Mouse (Mus musculus): ENCODE results near the gene Ttc32.

The Ttc32 gene

DNA sequence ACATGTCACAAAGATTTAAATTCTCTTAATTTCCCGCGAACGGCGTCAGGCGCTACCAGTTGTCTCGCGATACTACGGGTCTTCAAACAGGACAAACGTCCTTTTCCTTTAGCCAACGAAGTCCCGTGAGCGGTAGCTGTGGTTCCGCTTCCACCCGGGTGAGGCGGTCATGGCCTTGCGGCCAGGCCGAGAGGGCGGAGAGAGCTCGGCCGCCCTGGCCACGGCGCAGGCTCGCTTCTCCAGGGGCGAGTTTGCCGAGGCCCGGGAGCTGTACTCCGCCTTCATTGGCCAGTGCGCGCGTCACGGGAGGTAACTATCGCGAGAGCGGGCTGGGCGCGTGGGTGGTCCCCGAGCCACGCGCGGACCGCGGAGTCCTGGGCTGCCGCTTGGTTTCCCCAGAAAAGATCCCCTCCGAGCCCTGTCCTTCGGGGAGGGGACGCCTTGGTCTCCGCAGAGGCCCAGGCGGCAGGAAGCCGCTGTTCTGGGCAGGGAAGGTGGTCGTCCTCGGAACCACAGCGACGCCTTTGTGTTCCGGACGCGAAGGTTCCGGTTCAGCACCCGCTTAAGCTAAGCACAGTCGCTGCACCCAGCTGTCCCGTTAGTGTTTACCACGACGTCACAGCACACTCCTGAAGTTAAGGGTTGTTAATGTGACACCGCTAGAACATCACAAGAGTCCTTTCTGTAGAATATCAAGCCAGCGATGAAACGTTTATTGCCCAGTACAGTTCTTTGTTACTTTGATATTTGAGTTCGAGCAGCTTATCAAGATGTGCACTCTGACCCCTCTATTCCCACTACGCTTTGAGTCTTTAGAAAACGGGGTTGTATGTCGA is at the start of gene Ttc32:
Ttc32 (plus strand) TSS at position 110 of the 836 bp plus-strand sequence.
- POLR2A ChIA-PET, result interaction anchor here in 3 of 4 experiments (0.5 to 2.9 kb wide), 48 partner anchors 8 to 1233 kb away, joined by 3 to 34 read pairs (median 4); partner anchors contain the start of genes Rhob (in 3 of the 3), Sdc1 (in 2 of the 3) and Wdr35 (in 2 of the 3)
- CTCF ChIA-PET, result interaction anchor here in 3 of 4 experiments (0.6 to 2.2 kb wide), 6 partner anchors 141 to 1198 kb away, joined by 3 to 14 read pairs (median 5); partner anchors contain the start of genes Sdc1 (in 2 of the 3) and Rhob (in 1 of the 3)

DNA sequence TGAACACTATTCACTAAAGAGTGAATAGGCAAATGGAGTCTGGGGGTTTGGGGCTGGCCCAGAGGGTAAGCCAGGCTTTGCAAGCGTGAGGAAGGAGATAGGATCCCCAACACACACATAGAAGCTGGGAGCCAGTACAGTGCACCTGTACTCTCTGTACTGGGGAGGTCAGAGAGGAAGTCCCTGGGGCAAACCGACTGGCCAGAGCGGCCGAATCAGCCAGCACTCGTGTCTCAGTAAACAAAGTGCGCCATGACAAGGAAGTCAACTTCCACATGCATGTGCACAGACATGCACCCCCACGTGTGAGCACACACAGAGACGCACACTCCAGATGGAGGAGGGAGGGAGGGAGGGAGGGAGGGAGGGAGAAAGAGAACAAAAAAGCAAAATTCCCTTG is 36.6 kb upstream of the Ttc32 start:
- CTCF ChIA-PET, result interaction anchor here in 2 of 4 experiments (0.6 to 0.7 kb wide), 2 partner anchors 9 kb away, joined by 3 to 19 read pairs; no protein-coding TSS in a partner anchor
- POLR2A ChIA-PET, result interaction anchor here in 2 of 4 experiments (1.0 to 1.6 kb wide), 4 partner anchors 9 to 37 kb away, joined by 3 to 5 read pairs (median 4); partner anchors contain the start of gene Wdr35 (in 1 of the 2)

DNA sequence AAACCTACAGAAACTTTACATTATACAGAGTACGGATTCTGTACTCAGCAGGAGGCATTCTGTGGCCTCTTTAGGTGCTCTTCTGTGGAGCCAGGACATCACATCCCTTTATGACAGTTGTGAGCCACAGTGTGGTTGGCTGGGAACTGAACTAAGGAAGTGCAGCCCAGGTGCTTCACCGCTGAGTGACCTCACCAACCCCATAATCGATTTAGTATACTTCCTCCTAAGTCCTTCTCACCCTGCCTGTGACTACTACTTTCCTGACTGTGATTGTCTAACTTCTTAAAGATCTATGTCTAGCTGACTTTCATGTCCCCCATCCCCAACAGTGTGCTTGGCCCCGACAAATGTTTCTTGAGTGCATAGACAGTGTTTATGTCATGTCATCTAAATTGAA is 31.5 kb upstream of the Ttc32 start:
- POLR2A ChIA-PET, result no interaction called here

DNA sequence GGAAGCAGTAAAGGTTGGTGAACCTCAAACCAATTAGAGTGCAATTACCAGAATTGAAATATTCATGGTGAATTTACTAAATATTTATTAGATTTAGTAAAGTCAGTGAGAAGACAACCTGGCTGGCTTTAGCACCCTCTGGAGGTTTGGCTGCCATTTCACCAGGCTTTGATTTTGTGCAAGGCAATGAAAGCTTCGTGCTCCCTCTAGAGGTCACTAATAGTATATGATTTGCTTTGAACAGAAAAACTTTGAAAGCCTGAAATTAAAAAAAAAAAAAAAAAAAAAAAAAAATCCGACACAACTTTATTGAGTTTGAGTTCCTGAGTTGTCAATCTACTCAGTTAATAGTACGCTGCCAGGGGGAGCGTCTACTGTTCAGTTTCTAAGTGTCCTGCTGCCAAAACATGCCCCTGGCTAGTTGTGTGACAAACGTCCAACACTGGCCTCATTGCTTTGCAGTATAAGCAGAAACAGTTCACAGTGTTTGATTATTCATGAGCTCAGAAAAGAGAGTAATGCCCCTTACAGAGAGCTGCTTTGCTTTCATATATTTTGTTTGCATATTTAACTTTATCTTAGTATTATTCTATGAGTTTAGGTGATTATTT is 27.7 kb upstream of the Ttc32 start:
- POLR2A ChIA-PET, result interaction anchor here in 3 of 4 experiments (0.7 to 1.4 kb wide), 7 partner anchors 9 to 361 kb away, joined by 3 to 7 read pairs (median 4); partner anchors contain the start of gene Ttc32 (in 1 of the 3)
- CTCF ChIA-PET, result interaction anchor here (0.6 to 1.5 kb wide), 34 partner anchors 9 to 1573 kb away, joined by 3 to 19 read pairs (median 4); partner anchors contain the start of gene Sdc1 (in 1 of the 4)

More for the DNA sequence above, 31.5 kb upstream of the Ttc32 start:
- CTCF ChIA-PET, result no interaction called here

DNA sequence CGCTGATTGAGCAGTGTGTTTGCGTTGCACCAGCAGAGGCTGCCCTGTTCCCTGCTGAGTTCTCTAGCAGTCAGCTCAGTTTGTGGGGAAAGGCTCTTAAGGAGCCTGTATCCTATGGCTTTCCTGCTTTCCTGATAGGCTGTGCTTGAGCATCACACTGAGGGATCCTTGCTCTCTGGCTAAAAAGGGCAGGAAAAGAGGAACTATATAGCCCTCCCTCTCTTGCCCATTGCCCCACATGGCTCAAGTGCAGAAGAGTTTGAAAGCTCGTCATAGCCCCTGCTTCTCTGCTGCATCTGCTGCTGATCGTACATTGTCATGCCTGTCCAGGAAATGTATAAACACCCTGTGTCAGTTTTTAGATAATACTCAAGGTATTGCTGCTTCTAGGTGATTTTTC is 22.7 kb upstream of the Ttc32 start:
- POLR2A ChIA-PET, result interaction anchor here in 1 of 4 experiments (1.0 kb wide), 1 partner anchor 105 kb away, joined by 3 read pairs; no protein-coding TSS in a partner anchor
- CTCF ChIA-PET, result no interaction called here

DNA sequence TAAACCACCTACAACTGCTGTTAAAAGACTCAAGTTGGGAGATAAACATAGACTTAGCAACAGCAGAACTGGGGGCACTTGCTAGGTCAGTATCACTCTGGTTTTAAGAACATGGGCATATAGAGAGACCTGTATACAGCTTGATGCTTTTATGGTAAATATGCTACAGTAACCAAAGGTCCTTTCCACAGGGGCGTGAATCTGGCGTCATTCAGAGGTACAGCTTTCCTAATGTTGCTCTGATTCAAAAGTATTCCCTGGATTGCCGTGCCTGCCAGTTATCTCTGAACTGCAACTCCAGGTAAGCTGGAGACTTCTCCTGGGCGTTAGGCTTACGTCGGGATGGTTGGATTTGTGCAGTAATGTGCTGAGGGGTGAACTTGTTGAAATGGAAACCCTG is 22.0 kb upstream of the Ttc32 start:
- ChIA-PET POLR2A (no interaction called here), CTCF (no interaction called here)

DNA sequence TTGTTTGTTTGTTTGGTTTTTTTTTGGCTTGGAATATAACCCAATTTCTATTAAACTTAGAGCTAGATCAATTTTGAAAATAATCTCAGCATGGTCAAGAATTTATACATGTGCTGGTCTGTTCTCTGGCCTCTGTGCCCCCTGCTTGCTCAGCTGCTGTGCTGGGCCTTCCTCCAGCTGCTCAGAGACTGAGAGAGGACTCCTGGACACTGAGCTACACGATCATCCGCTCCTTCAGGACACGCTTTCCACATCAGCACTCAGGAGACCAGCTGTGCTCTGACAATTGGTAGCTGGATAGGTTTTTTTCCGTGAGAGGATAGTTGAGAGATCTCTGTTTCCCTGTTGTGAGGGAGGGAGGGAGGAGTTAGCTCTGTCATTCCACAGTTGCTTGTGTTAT is 19.5 kb upstream of the Ttc32 start:
- POLR2A ChIA-PET, result interaction anchor here in 2 of 4 experiments (0.7 to 1.2 kb wide), 5 partner anchors 94 to 1738 kb away, joined by 3 to 4 read pairs (median 3); partner anchors contain the start of gene Rhob (in 1 of the 2)
- CTCF ChIA-PET, result interaction anchor here in 1 of 4 experiments (0.5 to 1.7 kb wide), 2 partner anchors 239 to 1428 kb away, joined by 4 to 7 read pairs; partner anchors contain the start of gene Sdc1

DNA sequence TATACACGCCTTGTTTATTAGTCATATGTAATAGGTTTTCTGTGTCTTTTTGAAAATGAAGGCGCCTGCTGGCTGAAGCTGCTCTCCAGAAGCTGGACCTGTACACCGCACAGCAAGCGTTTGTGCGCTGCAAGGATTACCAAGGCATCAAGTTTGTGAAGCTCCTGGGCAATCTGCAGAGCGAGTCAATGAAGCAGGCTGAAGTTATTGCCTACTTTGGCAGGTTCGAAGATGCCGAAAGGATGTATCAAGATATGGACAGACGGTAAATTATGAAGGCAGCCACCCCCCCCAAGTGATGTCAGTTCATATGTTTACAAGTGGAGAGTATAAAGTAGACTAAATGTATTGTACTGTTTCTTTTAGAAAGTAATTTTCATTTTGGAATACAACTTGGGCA is 13.4 kb upstream of the Ttc32 start:
- ChIA-PET POLR2A (interaction anchor here in 2 of 4 experiments (0.5 to 2.6 kb wide), 3 partner anchors 14 to 77 kb away, joined by 4 to 7 read pairs (median 5); partner anchors contain the start of gene Ttc32 (in 2 of the 2)), CTCF (no interaction called here)

DNA sequence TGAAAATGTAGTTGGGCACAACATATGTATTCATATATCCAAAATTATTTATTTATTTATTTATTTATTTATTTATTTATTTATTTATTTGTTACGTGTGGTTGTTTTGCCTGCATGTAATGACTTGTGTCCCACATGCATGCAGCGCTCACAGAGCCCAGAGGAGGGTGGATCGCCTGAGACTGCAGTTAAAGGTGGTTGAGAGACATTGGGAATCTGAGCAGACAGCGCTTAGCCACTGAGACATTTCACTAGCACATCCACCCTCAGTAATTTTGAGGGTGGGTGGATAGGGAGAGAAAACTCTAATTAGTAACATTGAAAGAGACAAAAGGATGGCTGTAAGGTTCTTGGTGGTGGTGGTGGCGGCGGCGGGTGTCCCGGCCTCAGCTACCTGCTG is 9.4 kb upstream of the Ttc32 start:
- ChIA-PET CTCF (interaction anchor here in 1 of 4 experiments (1.2 kb wide), 1 partner anchor 85 kb away, joined by 5 read pairs; no protein-coding TSS in a partner anchor), POLR2A (interaction anchor here in 2 of 4 experiments (1.0 to 2.1 kb wide), 2 partner anchors 10 kb away, joined by 4 to 6 read pairs; partner anchors contain the start of gene Ttc32 (in 2 of the 2))

DNA sequence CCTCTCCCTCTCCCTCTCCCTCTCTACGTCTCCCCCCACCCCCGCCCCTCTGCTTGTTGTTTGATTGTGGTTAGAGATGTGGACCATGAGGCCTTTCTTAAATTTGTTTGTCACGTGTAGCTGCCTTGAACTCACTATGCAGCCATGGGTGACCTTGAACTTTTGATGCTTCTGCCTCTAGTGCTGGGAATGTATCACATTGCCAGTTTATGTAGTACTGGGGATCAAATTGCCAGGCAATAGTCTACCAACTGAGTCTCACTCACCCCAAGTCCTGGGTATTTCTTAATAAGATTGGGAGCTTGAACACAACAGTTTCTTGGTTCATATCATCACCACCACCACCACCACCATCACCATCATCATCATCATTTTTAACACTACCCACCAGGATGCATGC is 8.8 kb upstream of the Ttc32 start:
- POLR2A ChIA-PET, result interaction anchor here in 3 of 4 experiments (0.6 to 2.1 kb wide), 4 partner anchors 9 to 206 kb away, joined by 3 to 6 read pairs (median 4); partner anchors contain the start of gene Ttc32 (in 2 of the 3)
- CTCF ChIA-PET, result interaction anchor here in 2 of 4 experiments (1.2 to 1.3 kb wide), 2 partner anchors 19 to 85 kb away, joined by 5 to 7 read pairs; no protein-coding TSS in a partner anchor

DNA sequence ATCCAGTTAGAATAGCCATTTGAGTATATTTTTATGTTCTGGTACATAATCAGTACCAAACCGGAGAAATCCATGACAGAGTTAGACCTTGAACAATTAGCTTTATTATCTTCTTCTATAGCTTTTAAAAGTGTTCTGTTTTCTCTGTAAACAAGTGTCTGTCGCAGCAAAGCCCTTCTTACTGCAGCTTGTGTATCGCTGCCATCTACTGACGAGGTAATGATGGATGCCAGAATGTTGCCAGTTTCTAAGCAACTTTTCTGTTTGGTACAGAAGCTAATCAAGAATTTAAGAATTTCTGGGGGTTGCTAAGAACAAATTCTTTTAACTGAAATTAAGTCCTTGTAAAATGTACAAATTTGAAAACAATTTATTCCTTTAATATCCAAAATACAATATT is 6.8 kb upstream of the Ttc32 start:
- CTCF ChIA-PET, result interaction anchor here in 1 of 4 experiments (1.1 kb wide), 1 partner anchor 254 kb away, joined by 6 read pairs; no protein-coding TSS in a partner anchor

DNA sequence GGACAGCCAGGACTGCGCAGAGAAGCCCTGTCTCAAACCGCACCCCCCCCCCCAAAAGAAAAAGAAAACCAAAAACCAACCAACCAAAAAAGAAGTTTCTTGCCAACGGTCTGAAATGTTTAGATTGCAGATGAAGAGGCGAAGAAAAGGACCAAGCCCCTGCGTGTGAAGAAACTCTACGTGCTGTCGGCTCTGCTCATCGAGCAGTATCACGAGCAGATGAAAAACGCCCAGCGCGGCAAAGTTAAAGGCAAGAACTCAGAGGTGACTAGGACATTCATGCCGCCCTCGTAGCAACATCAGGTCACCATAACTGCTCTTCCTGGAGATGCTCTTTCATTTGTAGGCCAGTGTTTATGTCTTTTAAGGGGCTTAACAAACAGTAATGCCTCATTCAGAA is 5.7 kb upstream of the Ttc32 start:
- POLR2A ChIA-PET, result no interaction called here
- CTCF ChIA-PET, result interaction anchor here in 1 of 4 experiments (0.6 kb wide), 1 partner anchor 89 kb away, joined by 4 read pairs; no protein-coding TSS in a partner anchor

More for the DNA sequence above, 6.8 kb upstream of the Ttc32 start:
- POLR2A ChIA-PET, result interaction anchor here in 1 of 4 experiments (0.7 kb wide), 1 partner anchor 42 kb away, joined by 3 read pairs; no protein-coding TSS in a partner anchor

DNA sequence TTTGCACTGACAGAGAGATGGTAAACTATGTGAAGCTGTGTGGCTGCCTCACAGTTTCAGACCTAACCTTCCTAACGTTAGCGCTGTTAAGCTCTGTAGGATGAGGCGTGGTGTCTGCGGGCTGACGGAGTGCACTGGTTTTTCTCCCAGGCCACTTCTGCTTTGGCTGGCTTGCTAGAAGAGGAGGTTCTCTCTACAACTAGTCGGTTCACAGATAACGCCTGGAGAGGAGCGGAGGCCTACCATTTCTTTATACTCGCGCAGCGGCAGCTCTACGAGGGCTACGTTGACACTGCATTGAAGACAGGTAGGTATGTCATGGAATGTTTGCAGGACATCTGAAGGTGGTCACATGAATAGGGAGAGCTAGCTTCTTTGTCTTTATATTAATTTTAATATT is 5.1 kb upstream of the Ttc32 start:
- CTCF ChIA-PET, result interaction anchor here in 1 of 4 experiments (0.6 kb wide), 1 partner anchor 89 kb away, joined by 4 read pairs; no protein-coding TSS in a partner anchor
- POLR2A ChIA-PET, result no interaction called here

DNA sequence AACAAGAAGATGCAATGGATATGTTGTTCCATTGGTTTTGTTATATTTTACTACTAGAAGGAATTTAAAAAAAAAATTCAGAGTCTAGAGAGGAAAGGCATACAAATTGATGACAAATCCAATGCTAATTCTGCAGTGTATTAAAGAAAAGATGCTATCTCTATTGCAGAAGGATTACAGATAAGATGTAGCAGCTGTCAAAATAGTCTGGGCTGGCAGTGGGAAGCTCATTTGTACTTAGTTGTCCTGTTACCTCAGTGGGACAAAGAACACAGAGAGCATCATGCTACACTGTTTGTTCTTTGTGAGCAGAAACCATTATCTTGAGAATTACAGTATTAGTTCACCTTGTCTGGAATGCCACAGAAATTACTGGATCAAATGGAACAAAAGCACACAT is 3.0 kb upstream of the Ttc32 start:
- ChIA-PET CTCF (no interaction called here), POLR2A (no interaction called here)

DNA sequence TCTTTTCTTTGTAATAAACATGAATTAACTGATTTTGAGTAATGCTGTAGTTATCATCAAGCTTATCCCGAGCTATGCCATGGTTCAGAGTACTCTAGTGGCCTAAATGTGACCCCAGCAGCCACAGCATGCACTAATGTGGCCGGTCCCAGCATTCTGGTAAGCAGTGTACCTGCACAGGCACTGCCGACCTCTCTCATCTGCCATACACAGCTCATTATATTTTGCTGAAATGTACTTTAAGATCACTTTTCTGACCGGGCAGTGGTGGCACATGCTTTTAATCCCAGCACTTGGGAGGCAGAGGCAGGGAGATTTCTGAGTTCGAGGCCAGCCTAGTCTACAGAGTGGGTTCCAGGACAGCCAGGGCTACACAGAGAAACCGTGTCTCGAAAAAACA is 981 bp upstream of the Ttc32 start:
- CTCF ChIA-PET, result interaction anchor here in 1 of 4 experiments (1.3 to 2.2 kb wide), 2 partner anchors 27 to 257 kb away, joined by 3 to 7 read pairs; partner anchors contain the start of gene Sdc1
- POLR2A ChIA-PET, result interaction anchor here in 3 of 4 experiments (0.6 to 2.9 kb wide), 16 partner anchors 13 to 507 kb away, joined by 3 to 20 read pairs (median 5); partner anchors contain the start of genes Sdc1 (in 1 of the 3) and Wdr35 (in 1 of the 3)

DNA sequence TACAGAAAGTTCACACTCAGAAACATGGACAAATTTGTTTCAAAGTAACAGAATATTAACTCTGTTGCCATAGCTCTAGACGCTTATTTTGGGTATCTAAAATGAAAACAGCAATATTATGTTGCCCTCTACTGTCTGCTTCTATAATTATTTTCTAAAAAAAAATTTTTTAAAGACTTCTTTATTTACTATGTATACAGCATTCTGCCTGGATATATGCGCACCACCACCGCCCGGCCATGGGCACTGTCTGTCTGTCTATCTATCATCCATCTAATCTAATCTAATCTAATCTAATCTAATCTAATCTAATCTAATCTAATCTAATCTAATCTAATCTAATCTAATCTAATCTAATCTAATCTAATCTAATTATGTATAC is 300 bp upstream of the Ttc32 start:
- ChIA-PET POLR2A (interaction anchor here in 3 of 4 experiments (0.6 to 2.9 kb wide), 37 partner anchors 8 to 530 kb away, joined by 3 to 34 read pairs (median 5); partner anchors contain the start of genes Wdr35 (in 3 of the 3), Rhob (in 2 of the 3) and Sdc1 (in 2 of the 3)), CTCF (interaction anchor here in 3 of 4 experiments (0.6 to 2.2 kb wide), 7 partner anchors 27 to 1198 kb away, joined by 3 to 14 read pairs (median 5); partner anchors contain the start of genes Sdc1 (in 2 of the 3) and Rhob (in 1 of the 3))

DNA sequence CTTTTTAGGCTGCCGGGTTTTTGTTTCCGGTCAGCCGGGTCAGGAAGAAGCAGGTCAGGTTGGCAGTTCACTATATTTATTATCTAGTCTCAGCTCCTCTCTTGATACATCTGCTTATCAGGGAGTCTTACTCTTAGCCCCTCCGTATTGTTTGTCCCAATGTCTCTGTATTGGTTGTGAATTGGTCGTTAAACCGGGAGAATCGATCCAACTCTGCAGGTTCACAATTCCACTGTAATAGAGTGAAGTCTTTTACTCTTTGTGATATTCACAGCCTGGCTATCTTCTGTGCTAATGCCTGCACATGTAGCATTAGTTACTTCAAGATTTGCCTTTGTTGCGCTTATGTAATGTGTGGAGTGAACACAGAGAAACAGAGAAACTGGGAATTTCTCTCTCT is 1.4 kb downstream of the Ttc32 start:
- ChIA-PET CTCF (interaction anchor here in 1 of 4 experiments (0.6 to 0.7 kb wide), 2 partner anchors 101 to 259 kb away, joined by 5 to 8 read pairs; no protein-coding TSS in a partner anchor), POLR2A (interaction anchor here (0.6 to 2.9 kb wide), 20 partner anchors 10 to 1232 kb away, joined by 3 to 34 read pairs (median 6); partner anchors contain the start of genes Rhob (in 1 of the 4), Sdc1 (in 1 of the 4) and Wdr35 (in 1 of the 4))

DNA sequence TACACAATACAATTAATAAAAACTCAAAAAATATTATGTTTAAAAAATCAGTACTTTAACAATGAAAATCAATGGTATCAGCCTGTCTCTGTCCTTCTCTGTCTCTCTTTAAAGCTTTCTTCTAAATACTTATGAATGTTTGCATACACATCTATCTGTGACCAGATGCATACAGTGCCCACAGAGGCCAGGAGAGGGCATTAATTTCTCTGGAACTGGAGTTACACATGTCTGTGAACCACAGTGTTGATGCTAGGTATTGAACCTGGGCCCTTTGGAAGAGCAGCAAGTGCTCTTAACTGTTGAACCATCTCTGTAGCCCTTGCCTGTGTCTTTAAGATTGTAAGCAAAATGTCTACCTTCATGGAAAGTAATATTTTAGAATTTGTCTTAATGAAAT is 3.3 kb downstream of the Ttc32 start:
- POLR2A ChIA-PET, result interaction anchor here in 1 of 4 experiments (1.1 kb wide), 1 partner anchor 11 kb away, joined by 4 read pairs; no protein-coding TSS in a partner anchor

More for the DNA sequence above, 3.3 kb downstream of the Ttc32 start:
- CTCF ChIA-PET, result no interaction called here
